Mouse (Mus musculus) fibroblast of lung, adult 2 months (primary cell): ENCODE measurements around the gene Nfkbid.

Source experiments
- DNase-seq: peaks from one replicate; pipeline ENCODE4 v3.0.0-alpha.2; 2011; ENCODE audit warnings: low read depth

Gene Nfkbid

DNA sequence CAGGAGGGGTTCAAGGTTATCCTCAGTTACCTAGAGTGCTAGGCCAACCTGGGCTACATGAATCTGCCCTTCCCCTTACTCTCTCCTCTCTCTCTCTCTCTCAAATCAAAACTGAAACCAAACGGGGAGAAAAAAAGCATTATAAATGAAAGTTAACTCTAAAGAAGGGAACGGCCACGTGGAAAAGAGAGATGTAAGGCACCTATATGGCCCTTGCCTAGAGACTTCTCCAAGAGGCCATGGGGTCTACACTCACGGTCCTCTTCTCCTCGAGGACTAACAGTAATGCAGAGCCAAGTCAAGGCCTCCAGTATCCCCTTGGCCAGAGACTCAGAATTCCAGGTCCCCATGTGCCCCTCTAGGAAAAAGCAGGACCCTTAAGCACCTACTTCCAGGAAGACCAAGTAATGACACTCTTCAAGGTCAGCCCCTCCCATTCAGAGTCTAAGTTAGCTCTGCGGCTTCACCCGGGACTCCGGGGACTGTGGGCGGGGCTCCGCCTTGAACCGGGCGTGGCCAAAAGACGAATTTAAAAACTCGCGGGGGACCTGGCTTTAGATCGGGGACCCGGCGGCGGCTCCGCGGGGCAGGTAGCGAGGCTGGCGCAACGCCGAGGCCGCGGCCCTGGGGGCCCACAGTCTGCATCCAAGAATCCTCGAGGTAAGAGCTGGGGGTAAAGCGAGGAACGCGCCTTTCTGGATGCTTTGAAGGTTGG is at the start of gene Nfkbid:
Gene Nfkbid (plus strand): TSS at position 558 of the 715 bp plus-strand sequence.
- no peak for DNase-seq

DNA sequence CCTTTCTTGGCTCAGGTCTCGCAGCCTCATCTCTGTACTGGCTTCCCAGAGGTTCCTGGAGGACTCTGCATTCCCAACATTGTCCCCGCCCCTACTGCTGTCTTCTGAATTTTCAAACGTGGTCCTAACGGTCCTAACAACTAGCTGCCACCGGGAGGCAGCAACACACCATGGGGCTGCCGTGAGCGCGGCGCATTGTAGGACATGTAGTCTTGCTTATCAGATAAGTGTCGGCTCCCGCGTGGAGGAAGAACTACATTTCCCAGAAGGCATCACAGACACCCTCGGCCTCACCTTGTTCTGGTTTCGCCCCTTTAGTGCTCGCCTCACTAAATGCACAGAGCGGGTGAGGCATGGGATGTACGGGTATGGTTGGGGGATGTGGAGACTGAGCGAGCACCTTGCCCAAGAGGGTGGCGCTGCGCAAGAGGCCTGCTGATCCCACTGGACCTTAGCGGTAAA is 48.0 kb upstream of the Nfkbid start:
- peak; percentile 96 for DNase-seq

DNA sequence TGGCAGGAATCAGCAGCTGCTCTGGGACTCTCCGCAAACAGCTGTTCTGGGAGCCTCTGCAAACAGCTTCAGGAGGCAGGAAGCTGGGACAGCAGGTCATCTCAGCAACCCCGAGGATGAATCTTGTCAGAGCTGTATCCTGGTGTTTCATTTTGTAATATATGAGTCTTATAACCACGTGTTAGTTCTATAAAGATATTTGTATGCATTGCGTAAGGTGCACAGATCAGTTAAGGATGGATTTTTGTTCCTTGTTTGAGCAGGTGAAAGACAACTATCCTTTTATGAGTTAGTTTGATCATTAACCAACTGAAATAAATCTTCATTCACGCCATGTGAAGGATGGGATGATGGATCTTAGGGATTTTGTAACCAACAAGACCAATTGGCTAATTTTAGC is 41.5 kb upstream of the Nfkbid start:
- no peak for DNase-seq

DNA sequence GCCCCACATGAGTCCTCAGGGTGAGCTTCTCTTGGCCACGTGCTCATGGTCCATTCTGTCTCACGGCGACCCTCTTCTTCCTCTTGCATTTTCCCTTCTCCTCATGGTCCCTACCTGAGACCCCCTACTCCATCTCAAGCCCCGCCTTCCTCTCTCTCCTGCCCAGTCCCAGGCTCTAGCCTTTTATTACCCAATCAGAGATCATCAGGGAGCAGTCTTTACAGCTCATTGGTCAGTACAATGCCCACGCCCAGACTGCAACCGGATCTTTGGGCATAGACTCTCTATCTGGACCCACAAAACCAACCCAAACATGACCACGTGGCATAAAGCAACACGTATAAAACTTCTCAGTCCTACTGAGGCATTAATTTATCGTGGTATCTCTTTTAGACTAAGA is 37.4 kb upstream of the Nfkbid start:
- no peak for DNase-seq

DNA sequence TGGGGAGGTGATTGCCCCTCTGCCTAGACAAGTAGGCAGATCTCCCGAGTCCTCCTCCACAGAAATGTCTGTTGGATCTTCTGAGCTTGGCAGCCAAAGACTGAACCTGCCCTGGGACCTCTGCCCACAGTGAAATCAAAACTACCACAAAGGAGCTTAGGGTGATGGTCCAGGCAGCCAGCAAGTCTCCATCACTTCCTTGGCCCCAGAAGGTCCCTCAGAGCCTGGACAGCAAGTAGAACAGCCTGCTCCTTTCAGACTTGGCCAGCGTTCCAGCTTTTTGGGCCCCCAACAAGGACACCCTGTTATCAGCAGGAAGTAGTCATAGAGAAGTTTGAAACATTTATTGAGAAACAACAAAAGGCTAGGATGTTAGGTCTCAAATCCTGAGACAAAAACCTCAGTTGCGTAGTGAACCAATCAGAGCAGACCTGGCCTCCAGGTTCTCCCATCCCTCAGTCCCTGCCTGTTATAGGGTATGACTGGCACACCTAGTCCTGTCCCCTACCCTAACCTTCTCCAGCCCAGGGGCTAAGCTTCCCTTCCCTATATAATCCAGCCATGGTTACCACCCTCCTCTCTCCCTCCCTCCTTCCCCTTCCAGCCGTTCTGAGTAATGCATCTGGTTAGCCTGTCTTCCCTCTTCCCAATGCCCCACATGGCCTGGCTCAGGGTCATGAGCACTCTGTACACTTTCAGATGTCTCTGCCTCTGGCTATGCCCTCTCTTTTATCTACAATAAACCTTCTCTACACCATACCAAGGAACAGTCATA is 28.6 kb upstream of the Nfkbid start:
- no peak for DNase-seq

DNA sequence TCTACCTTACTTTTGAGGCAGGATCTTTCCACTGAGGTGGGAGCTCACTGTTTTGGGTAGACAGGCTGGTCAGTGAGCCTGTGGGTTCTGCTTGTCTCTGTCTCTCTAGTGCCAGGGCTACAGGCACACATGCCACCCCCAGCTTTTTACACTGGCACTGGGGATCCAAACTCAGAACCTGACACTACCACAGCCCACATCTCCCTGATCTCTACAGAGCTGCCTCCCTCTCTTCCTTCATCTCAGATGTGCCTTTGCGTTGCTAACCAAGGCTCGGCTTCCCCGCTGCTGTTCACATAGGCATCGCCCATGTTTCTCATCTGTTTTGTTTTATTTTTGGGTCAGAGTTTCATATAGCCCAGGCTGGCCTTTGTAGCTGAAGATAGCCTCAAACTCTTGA is 27.9 kb upstream of the Nfkbid start:
- DNase-seq = no peak

DNA sequence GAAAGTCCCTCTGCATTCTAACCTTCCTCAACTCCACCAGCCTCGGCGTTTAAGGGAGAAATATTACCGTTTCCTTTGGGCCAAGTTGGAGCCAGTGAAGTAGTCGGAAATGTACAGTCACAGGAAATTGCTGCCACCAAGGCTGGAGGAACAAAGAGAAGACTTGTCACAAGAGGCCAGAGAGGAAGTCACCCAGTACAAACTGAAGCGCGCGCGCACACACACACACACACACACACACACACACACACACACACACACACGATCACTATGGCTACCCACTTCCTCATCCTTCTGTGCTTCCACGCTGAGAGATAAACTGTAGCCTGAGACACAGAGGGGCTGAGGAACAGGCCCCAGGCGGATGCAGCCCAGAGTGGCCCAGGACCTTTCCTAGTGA is 27.2 kb upstream of the Nfkbid start:
- DNase-seq = no peak

DNA sequence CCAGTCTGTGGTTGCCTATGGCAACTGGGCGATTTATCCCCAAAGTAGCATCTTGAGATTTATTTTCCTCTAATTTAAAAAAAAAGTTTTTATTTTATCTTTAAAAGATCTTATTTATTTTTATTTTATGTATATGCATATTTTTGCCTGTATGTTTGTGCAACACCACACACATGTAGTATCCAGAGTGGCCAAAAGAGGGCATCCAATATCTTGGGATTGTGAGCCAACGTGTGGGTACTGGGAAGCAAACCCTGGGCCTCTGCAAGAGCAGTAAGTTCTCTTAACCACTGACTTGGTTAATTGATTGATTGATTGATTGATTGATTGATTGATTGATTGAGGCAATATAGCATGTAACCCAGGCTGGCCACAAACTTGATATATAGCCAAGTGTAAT is 26.7 kb upstream of the Nfkbid start:
- DNase-seq = no peak

DNA sequence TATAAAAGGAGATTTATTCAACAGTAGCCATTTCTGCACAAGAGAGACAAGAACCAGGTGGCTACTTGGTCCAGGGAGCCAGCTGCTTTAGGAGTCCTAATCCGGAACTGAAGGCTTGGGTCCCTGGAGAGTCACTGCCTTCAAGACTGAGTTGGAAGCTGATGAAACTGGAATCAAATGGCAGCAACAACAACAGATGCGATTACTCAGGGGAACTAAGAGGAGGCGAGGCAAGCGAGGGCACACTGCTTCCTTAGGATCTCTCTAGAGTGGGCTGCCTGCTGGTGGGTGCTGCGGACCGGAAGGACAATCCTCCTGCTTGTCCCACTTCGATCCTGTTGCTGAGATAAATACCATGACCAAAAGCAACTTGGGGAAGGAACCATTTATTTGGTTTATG is 21.9 kb upstream of the Nfkbid start:
- no peak for DNase-seq

DNA sequence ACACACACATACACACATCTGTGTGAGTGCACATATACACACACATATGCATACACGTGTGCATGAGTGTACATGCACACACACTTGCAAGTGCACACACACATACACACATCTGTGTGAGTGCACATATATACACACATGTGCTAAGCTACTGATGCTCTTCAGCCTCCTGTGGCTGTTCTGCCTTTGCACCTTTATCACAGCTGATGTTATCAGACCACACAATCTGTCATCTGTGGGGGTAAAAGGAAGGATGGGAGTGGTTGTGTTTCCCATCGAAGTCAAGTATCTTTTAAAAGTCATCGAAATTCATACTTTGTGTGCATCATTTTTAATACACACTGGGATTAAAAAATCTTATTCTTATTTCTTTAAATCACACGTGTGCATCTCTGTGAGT is 19.2 kb upstream of the Nfkbid start:
- DNase-seq = no peak

DNA sequence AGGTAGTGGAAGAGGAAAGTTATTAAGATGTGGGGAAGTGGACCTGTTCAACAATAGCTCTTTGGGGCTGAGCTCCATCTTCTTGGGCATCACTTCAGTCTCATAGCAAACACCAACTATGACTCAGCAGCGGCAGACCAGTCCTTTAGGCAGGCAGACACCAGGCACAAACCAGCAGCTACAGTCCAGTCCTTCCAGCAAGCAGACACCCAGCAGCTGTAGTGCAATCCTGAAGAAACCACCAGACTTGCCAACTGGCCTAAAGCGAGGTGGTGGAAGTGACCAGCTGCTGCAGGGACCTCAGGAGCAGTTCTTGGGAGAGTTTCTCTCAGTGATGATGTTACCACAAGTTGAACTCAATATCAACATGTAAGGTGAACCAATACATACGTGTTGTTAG is 12.9 kb upstream of the Nfkbid start:
- DNase-seq = no peak

DNA sequence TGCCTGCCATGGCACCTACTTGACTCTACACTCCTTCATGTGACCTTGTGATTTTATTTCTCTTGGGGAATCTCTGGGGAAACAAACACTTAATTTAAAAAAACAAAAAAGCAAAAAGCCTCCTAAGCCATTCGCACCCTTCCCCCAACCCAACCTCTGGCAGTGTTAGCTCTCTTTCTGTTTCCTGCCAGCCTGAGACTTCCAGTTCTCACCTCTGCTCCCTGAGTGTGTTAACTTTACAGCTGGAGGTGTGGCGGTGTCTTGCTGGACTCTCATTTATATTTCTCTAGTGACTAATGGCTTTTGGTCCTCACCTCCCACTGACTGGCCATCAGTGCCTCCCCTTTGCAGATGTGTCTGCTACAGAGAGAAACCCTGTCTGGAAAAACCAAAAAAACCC is 11.7 kb upstream of the Nfkbid start:
- DNase-seq = no peak

DNA sequence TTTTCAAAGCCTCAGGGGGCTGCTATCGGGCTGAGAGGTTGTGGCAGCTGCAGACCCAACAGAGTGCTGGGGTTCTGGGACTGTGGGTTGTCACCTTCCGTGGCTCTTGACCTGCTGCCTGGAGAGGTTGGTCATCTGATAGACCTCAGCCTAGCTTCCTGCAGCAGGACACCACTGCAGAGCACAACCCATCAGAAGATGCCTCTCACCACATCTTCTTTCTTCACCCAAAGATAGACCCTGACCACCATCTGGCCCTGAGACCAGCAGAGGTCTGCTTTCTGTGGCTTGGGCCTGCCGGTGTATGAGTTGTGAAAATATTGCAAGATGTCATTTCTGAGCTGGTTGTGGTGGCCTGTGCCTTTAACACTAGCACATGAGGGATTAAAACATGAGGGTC is 10.5 kb upstream of the Nfkbid start:
- DNase-seq = no peak

DNA sequence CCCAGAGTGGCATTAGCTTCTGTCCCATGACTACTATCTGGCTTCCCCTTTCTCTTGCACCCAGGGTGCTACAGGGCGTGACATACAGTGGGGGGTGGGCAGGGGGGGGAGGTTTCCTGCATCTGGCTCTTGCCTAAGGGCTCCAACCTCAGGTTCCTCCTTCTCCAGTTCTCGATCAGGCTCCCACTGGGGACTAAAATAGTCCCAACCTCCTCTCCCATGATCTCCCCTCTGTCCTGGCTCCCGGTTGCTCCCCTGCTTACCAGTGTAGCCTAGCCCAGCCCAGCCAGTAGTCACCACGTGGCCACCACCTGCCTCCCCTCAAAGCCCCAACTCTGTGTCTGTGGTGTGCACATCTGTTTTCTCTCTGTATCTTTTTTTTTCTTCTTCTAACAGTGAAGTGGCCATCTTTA is 8.8 kb upstream of the Nfkbid start:
- no peak for DNase-seq

DNA sequence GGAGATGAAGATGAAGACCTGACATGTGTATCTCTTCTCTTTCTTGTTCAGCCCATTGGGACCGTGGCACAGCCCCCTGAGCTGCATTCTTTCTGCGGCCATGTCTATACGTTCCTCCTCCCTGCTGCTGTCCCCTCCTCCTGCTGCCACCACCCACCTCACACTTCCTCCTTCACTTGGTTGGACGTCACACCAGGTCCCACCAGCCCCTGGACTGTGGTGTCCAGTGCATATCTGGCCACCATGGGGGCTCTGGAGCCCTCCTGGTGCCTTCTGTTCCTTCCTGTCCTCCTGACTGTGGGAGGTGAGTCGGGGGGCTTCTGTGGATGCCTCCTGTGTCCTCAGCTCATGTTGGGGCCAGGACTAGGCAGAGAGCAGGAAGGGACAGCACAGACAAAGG is 7.9 kb upstream of the Nfkbid start, which contains the start of gene Tyrobp:
Gene Tyrobp (plus strand): TSS at position 165 of the 400 bp plus-strand sequence.
- no peak for DNase-seq

DNA sequence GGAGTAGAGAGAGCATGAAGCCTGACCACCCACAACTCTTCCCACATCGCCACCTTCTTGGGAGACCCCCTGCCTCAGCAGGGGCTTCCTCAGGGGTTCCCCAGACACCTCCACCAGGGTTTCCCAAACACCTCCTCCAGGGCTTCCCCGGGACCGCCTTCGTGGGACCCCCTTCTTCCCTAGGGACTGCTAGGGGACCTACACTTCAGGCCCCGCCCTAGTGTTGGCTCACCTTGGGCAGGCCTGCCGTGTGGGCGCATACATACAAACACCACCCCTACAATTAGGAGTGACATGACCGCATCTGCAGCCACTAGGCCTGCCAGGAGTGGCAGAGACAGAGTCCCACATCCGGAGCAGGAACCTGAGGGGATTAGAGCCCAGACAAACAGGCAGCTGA is 3.7 kb upstream of the Nfkbid start:
- no peak for DNase-seq

DNA sequence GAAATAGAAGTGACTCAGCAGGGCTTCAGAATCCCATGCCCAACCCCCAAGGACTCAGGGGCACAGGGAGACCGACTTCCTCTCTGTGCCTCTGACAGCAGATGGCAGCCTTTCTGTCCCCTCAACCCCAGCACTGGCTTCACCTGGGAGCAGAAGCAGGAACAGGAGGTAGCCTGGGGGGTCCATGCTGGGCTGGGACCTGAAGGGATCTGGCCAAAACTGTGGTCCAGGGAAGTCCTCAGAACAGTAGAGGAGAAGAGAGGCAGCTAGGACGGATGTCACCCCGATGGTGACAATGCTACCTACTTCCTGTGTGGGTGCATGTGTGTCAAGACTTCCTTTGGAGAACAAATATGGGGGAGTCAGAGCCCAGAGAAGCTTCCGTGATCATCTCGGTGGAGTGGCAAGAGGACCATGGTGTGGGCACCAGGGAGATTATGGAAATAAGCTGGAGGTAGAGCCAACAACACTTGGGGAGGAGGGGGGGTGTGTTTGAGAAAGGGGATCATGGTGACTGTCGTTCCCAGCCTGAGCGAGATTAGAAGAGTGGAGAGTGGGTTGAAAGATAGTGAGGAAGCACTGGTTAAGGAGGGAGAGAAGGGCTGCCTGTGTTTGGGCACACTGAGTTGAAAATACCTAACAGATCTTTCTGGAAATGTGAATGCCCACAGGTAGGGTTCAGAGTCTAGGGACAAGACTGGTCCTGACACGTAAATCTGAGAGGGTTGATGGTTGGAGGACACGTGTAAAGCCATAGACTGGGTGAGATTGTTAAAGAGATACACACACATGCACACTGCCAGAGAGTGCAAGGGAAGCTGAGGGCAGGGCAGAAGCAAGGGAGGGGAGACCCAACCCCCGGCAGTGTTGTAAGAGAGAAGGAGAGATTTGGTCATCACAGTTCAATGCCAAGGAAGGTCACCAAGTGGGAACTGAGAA is 1.7 kb upstream of the Nfkbid start, which contains the start of gene Hcst:
Gene Hcst (minus strand): TSS at position 294 of the 939 bp plus-strand sequence.
- DNase-seq = no peak

DNA sequence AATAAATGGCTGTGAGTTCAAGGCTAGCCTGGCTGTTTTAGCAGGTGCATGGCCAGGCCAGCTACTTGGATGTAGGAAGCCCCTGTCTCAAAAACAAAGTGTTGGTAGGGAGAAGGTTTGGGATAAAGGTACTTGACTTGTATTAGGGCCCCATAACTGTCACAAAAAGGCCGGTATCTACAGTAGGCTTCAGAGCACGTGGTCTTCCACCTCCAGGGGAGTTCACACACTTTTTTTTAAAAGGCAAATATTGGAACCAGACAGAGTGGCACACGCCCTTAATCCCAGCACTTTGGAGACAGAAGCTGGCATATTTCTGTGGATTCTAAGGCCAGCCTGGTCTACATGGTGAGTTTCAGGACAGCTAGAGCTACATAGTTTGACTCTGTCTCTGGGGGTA is 859 bp upstream of the Nfkbid start:
- no peak for DNase-seq

DNA sequence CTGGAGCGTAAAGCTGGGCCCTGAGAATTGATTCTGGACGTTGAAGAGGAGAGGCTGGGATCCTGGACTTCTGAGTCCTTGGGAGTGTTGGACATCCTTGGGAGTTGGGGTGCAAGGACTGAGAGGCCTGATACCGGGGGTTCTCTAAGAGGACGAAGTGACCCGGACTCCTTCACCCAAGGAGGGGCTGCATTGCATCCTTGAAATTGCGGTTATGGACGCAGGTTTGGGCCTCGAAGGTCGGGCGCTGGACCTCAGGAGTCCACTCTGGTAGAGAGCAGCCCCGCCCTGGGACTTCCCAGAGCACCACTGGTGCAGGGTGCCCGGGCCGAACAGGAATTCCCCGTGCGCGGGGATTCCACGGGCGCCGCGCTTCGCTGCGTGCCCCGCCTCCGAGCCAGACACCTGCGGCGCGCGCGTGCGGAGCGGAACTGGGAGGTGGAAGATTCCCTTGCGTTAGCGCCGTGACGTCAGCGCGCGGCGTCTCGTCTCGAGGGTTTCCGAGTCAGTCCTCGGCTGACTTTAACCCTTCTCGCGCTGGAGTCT is 431 bp downstream of the Nfkbid start:
- peak; percentile 27 for DNase-seq

DNA sequence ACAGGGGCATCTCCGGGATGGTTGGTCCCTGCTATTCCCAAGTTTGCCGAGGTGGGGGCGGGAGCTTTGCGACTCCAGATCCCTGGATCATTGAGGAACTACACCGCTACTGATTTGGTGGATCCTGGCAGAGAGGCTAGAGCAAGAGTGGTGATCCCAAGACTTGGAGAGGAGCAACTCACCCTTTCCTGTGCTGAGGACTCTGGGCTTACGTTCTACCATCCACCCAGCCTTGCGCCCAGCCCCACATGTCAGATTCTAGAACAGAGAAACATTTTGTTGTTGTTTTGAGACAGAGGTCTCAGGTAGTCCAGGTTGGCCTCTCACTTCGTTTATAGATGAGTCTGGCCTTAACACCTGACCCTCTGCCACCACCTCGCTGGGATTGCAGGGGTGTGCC is 1.0 kb downstream of the Nfkbid start:
- no peak for DNase-seq

DNA sequence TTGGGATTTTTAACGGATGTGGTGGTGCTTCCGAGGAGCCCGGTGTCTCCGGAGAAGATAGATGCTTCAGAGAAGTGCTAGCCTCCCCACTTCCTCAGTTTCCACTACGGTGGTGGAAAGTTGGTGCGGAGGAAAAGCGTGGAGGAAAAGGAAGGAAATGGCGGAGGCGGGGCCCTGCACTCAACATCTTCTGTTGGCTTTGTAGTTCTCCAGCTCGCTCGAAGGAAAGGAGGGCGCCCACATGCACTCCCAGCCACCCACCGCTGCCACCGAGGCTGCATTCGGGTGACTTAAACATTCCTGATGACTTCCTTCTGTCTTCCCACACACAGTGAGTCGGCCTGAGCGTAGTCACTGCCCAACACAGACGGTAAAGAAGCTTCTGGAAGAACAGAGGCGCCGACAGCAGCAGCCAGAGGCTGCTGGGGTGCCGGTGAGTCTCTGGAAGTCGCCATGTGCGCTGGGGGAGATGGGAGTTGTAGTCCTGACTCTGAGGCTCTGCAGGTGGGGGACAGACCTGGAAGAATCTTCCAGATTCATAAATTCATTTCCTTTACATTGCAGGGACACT is 1.6 kb downstream of the Nfkbid start:
- DNase-seq = no peak

DNA sequence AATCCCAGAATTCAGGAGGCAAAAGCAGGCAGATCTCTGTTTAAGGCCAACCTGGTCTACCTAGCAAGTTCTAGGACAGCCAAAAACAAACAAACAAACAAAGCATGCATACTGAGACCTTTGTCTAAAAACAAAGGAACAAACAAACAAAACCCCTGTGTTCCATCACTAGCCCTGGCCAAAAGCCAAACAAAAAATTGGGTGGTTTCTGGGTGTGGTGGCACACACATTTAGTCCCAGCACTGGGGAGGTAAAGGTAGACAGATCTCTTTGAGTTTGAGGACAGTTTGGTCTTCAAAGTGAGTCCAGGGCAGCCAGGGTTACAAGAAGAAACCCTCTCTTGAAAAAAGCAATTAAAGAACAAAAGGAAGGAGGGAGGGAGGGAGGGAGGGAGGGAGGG is 7.8 kb downstream of the Nfkbid start:
- DNase-seq = no peak
